Mouse (Mus musculus) brain, embryonic 14.5 days (tissue): ENCODE measurements around the gene Hbs1l. TPM values are rescaled to one million over a fixed set of nuclear protein-coding genes. Genes with fewer than 3 reads are reported as not detected.

Experiments
- DNase-seq: peaks from one replicate; pipeline ENCODE4 v3.0.0-alpha.2; 2011; ENCODE audit warnings: low read depth
- CTCF ChIP-seq: fragments of 200-500 bp; IDR thresholded peaks from 2 replicates; pipeline ENCODE4 v1.5.1; 2012; ENCODE audit warnings: inconsistent platforms, mild to moderate bottlenecking, moderate library complexity, borderline replicate concordance; ENCODE audit not compliant: insufficient read depth, insufficient read length; ENCODE audit errors: extremely low read depth
- POLR2A ChIP-seq: fragments of 200-500 bp; IDR thresholded peaks from 2 replicates; pipeline ENCODE4 v1.6.1; 2012; ENCODE audit warnings: mild to moderate bottlenecking, inconsistent platforms, borderline replicate concordance; ENCODE audit not compliant: poor library complexity, insufficient read depth, insufficient read length, severe bottlenecking; ENCODE audit errors: extremely low read depth
- polyA plus RNA-seq: library from polyadenylated mRNA; depleted of rRNA; stranded (reverse); fragments of >200 nt; gene quantifications from 2 replicates; pipeline ENCODE4 v1.2.3, GENCODE M21; 2012

Gene Hbs1l
- polyA plus RNA-seq, 1 experiment, result 56.6 TPM

DNA sequence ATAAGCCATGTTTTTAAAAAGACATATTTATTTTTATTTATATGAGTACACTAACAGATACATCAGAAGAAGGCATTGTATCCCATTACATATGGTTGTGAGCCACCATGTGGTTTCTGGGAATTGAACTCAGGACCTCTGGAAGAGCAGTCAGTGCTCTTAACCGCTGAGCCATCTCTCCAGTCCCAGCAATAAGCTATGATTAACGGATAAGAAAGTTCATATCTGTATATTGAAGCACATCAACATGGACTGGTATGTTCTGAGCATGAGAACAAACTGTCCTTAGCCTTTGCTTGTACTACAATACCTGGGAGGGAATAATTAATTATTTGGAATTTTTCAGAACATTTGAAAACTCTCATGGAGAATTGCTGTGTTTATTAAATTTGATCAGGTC is 25.9 kb upstream of the Hbs1l start:
- DNase-seq, result no peak
- TF ChIP-seq CTCF (no peak), POLR2A (no peak)

DNA sequence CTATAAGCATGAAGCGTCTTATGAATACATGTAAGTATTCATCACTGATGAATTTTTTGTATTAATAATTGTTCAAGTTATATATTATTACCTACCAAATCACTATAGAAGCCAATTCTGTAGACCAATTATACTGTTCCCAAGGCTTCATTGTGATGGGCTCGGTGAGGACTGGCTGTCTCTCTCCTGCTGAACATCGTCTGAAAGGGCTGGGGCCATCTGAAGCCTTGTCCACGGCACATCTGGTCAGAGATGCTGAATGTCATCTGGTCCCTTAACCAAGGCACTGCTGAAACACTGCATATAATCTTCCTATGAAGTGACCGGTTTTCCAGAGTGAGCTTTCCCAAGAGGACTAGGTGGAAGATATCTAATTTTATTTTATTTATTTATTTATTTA is 24.9 kb upstream of the Hbs1l start:
- no peak for DNase-seq
- TF ChIP-seq POLR2A (no peak), CTCF (no peak)

DNA sequence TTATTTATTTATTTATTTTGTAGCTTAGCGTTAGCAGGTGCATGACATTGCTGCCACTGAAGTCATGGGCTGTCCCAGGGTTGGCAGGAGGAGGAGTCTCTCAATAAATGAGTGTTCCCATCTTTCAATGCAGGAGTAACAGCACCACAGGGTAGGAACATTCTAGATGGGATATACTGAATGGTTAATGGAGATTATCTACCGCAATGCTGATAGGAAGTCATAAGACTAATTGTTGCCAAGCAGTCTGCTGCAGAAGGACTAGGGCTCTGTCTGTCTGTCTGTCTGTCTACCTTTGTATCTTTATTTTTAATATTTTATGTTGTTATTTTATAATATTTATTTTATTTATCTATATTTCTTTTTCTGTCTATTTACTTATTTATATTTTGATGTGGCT is 24.5 kb upstream of the Hbs1l start:
- DNase-seq, result no peak

GRCm38 (mm10) chr10:21271785-21272184 is 24.0 kb upstream of the Hbs1l start:
- TF ChIP-seq CTCF (no peak), POLR2A (no peak)
- DNase-seq, result no peak

More for the DNA sequence above, 24.5 kb upstream of the Hbs1l start:
- TF ChIP-seq POLR2A (no peak), CTCF (no peak)

- TF ChIP-seq POLR2A, result no peak
- peak; percentile 19 for DNase-seq
Measured at GRCm38 (mm10) chr10:21287243-21288127, 8.3 kb upstream of the Hbs1l start.

DNA sequence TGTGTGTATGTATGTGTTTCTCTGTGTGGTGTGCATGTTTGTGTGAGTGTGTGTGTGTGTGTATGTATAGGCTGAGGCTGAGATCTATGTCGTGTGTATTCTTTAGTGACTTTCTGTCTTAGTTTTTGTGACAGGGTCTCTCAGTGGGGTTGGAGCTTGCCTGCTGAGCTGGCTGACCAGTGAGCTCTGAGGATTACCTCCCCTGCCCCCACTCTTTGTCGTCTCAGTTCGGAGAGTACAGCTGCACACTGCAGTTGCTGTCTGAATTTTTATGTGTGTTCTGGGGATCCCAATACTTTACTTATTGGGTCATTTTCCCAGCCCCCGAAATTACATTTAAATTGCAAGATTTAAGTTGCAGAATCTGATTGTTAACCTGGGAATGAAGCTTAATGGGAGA is 4.6 kb upstream of the Hbs1l start:
- DNase-seq, result no peak
- TF ChIP-seq POLR2A (no peak), CTCF (no peak)

DNA sequence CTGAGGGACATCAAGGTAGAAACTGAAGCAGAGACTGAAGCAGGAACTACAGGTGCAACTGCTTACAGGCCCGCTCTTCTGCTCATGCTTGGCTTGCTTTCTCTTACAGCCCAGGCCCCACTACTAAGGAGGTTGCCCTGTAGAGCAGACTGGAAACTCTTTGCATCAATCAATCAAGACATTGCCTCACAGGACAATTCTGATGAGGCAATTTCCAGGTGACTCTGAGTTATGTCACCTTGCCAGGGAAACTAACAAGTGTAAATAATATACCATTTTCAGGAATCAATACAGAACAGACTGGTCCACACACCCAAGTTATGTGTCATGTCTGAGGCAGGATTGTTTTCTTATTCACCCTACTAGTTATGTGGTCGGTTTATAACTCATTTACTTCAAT is 1.6 kb upstream of the Hbs1l start:
- DNase-seq, result no peak
- TF ChIP-seq CTCF (no peak), POLR2A (no peak)

- DNase-seq, result no peak
- no peak for TF ChIP-seq CTCF
- no peak for TF ChIP-seq POLR2A
Measured at GRCm38 (mm10) chr10:21295397-21295758, 401 bp upstream of the Hbs1l start.

- TF ChIP-seq POLR2A, result no peak
- TF ChIP-seq CTCF, result no peak
- no peak for DNase-seq
Measured at GRCm38 (mm10) chr10:21298972-21299371, 3.2 kb downstream of the Hbs1l start.

DNA sequence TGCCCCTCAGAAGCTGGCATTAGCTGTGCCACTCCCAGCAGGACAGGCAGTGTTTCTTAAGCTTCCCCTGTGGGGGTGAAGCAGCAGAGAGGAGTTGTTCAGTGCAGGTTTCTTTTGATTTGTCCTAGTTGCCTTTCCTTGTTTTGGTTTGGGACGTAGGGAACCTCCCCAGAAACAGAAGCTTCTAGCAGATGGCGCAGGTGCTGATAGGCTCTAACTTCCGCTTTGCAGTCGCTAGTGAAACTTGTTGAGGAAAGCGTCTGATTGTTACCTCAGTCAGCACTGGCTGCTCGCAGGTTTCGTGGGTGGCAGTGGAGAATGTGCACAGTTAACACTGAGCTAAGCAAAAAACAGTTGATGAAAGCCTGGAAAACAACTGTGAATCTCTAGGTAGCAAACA is 6.0 kb downstream of the Hbs1l start:
- DNase-seq, result no peak
- TF ChIP-seq POLR2A (no peak), CTCF (no peak)

GRCm38 (mm10) chr10:21304672-21305632 is 9.2 kb downstream of the Hbs1l start:
- TF ChIP-seq POLR2A (no peak), CTCF (no peak)
- no peak for DNase-seq

- TF ChIP-seq CTCF, result no peak
- no peak for TF ChIP-seq POLR2A
- peak; percentile 71 for DNase-seq
Measured at GRCm38 (mm10) chr10:21313732-21314131, 18.0 kb downstream of the Hbs1l start.

- peak; percentile 15 for DNase-seq
- TF ChIP-seq CTCF (no peak), POLR2A (no peak)
Measured at GRCm38 (mm10) chr10:21316123-21316522, 20.3 kb downstream of the Hbs1l start.
